Mouse (Mus musculus) forebrain, embryonic 14.5 days (tissue): ENCODE data around the gene Sdhaf4. TPM values are rescaled to one million over a fixed set of nuclear protein-coding genes. Genes with fewer than 3 reads are reported as not detected.

Source experiments
- polyA plus RNA-seq: library from polyadenylated mRNA; unstranded; fragments of >200 nt; fragmentation: Nextera tagmentation; extraction: Ambion mirVana; gene quantifications from 2 replicates; pipeline ENCODE4 v1.2.1, GENCODE M21; 2014

Sdhaf4 gene
- polyA plus RNA-seq, 1 experiment from 2014 or later, result 147 TPM

Other genes with a start within 250 kb of the Sdhaf4 start
- gene B3gat2, start 243.9 kb downstream of the Sdhaf4 start, polyA plus RNA-seq, result 10.4 and 12.5 TPM in 2 replicates
- gene Smap1, start 83.3 kb downstream of the Sdhaf4 start, polyA plus RNA-seq, result 46.1 and 53.7 TPM in 2 replicates
- gene Fam135a, start 94.7 kb upstream of the Sdhaf4 start, polyA plus RNA-seq, result 28.6 and 30.5 TPM in 2 replicates
- gene Col9a1, start 172.0 kb upstream of the Sdhaf4 start, polyA plus RNA-seq, result 0.57 and 0.73 TPM in 2 replicates